Mouse (Mus musculus): ENCODE data around the gene Hjurp. TPM values are rescaled to one million over a fixed set of nuclear protein-coding genes. Genes with fewer than 3 reads are reported as not detected.
A peak's percentile ranks its signal among the peaks of the same experiment; 100 is the strongest.

Hjurp gene
- 10 to 100 TPM; 30.7 to 36.6 TPM for total RNA-seq (2021)

- peak; percentile 100 for DNase-seq
These were observed at the start of gene Hjurp, which contains the start of gene Trpm8 for GRCm38 (mm10) chr1:88277098-88277817. Gene Hjurp, minus strand, starts transcription at chr1:88277633. Gene Trpm8, plus strand, starts transcription at chr1:88277661.

- DNase-seq: no peak
These were observed 45.7 kb upstream of the Hjurp start for GRCm38 (mm10) chr1:88323101-88323500.

- DNase-seq: no peak
These were observed 44.7 kb upstream of the Hjurp start for GRCm38 (mm10) chr1:88322146-88322545.

- no peak for DNase-seq
These were observed 43.5 kb upstream of the Hjurp start for GRCm38 (mm10) chr1:88320821-88321395.

- DNase-seq: peak in 1 of 2 experiments; percentile 53
These were observed 41.2 kb upstream of the Hjurp start for GRCm38 (mm10) chr1:88318531-88319060.

- DNase-seq: no peak
These were observed 39.8 kb upstream of the Hjurp start for GRCm38 (mm10) chr1:88317279-88317678.

- no peak for DNase-seq
These were observed 32.9 kb upstream of the Hjurp start for GRCm38 (mm10) chr1:88310349-88310748.

GRCm38 (mm10) chr1:88309905-88310304 lies 32.5 kb upstream of the Hjurp start:
- DNase-seq: no peak

- DNase-seq: no peak
These were observed 31.6 kb upstream of the Hjurp start for GRCm38 (mm10) chr1:88309020-88309419.

GRCm38 (mm10) chr1:88307180-88307579 lies 29.7 kb upstream of the Hjurp start:
- DNase-seq: no peak

GRCm38 (mm10) chr1:88306543-88306942 lies 29.1 kb upstream of the Hjurp start:
- no peak for DNase-seq

GRCm38 (mm10) chr1:88305018-88305795 lies 27.8 kb upstream of the Hjurp start:
- no peak for DNase-seq

GRCm38 (mm10) chr1:88304261-88304985 lies 27.0 kb upstream of the Hjurp start:
- no peak for DNase-seq

GRCm38 (mm10) chr1:88303762-88304161 lies 26.3 kb upstream of the Hjurp start:
- DNase-seq: no peak

GRCm38 (mm10) chr1:88302057-88302740 lies 24.8 kb upstream of the Hjurp start:
- DNase-seq: no peak

- DNase-seq: no peak
These were observed 23.9 kb upstream of the Hjurp start for GRCm38 (mm10) chr1:88301121-88302014.

GRCm38 (mm10) chr1:88300301-88301050 lies 23.0 kb upstream of the Hjurp start:
- no peak for DNase-seq

- no peak for DNase-seq
These were observed 22.1 kb upstream of the Hjurp start for GRCm38 (mm10) chr1:88299529-88299945.

GRCm38 (mm10) chr1:88298686-88299528 lies 21.5 kb upstream of the Hjurp start:
- DNase-seq: no peak
